Mouse (Mus musculus) embryo, embryonic 9.5 days (tissue): ENCODE results near the gene Baiap3.

ENCODE experiments used
- DNase-seq: peaks from one replicate; pipeline ENCODE4 v3.0.0-alpha.2; 2017; ENCODE audit errors: extremely low spot score

Baiap3 gene

DNA sequence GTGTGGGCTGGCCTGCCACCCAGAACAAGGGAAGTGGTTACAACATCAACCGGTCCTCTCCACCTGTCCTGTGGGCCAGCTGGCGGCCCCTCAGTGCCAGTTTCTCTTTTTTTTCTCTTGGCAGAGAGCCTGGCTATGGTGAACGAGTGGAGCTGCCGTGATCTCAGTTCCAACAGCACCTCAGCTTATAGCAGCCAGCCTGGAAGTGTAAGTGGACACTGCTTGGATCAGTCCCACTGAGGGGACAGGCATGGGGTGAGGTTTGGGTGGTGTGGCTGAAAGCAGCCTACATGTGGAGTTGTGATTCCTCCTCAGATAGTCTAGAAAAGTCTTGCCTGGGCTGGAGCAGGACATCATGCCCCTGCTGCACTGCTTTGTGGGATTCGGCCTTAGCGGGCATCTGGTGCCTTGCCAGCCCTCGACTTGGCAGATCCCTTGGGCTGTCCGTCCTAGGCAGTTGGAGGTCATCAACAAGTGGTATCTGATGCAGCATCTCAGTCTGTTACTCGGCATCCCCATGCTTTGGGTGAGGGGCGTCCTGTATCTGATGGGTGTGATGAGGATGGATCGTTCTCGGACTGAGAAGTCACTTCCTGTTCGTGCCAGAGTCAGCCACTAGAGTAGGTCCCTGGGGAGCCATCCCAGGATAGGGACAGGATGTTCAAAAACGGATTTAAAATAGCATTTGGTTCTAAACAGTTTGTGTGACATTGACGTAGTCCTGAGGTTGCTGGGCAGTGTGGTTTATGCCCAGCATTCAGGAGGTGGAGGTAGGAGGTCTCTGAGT is 45.3 kb downstream of the Baiap3 start:
- no peak for DNase-seq

GRCm38 (mm10) chr17:25210006-25210405 is 46.2 kb downstream of the Baiap3 start:
- DNase-seq: no peak

- DNase-seq: no peak
Observed at GRCm38 (mm10) chr17:25202401-25202800, 53.8 kb downstream of the Baiap3 start.
